Mouse (Mus musculus): ENCODE measurements around the gene Primpol.

DNA sequence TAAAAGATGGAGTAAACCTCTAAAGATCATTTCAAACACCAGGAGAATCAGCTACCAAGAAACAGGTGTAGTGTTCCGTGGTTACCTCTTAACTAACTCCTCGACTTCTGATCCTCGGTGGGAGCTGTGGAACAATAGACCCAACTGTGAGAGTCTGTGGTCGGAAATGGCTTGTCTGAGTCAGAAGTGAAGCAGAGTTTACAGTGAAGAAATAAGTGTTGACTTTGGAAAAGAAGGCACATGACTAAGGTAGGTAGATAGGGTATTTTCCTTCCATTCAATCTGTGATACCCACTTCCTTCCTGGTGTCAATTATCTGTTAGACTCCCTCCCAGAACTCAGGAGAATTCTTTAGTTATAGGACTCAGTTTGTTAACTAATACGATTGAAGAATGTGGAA is 24.3 kb upstream of the Primpol start:
- no peak for TF ChIP-seq POLR2A (IDR thresholded peaks at IDR 0.05; ENCODE audit: borderline replicate concordance, extremely low read depth, low read depth, low read length)
- no peak for TF ChIP-seq CTCF (IDR thresholded peaks at IDR 0.05; ENCODE audit: insufficient read depth, low read length)

Measured in lung, adult 2 months (tissue).